Mouse (Mus musculus): Measurements from ENCODE around the gene Med9.

DNA sequence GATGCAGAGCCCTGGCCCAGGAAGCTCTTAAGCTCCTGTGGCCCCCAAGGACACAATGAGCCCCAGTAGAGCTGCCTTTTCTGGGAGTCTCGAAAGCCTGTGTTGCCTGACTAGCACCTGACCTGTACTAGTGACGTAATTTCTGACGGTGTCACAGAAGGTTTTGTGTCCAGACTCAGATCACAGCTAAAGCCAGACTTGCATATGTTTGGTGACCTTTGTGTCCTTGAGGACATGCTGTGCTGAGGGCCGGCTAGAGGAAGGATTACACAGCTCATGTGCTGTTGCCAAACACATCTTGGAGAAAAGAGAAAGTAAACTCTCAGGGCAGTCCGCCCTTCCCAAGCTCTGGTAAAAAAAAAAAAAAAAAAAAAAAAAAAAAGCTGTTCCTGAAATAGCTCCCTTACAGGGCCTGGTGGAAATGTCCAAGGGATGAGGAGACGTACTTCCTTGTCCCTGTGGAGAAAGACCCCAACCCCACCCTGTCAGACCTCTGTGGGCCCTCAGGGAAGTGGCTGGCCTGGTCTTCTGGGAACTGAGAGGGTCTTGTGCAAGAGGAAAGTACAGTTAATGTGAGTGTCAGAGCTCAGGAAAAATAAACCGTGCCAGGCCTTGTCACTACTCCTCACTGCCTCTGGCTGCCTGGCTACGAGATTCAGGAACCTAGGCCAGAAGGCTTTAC lies 45.8 kb upstream of the Med9 start:
- TF ChIP-seq GATA1 (IDR thresholded peaks at IDR 0.05; ENCODE audit: borderline replicate concordance, low read length) (no peak), FLI1 (IDR thresholded peaks at IDR 0.05; ENCODE audit: low read length) (no peak)
